Mouse (Mus musculus) MEL (cell line): ENCODE data around the gene Nubp2.

ENCODE experiments used
- CHD1 ChIP-seq: IDR thresholded peaks from 2 replicates; pipeline ENCODE4 v1.6.1; 2012; ENCODE audit warnings: low read depth, mild to moderate bottlenecking, inconsistent platforms, low read length, improper control_type of control experiment
- CTCF ChIP-seq, 3 experiments: IDR thresholded peaks in 2 of 3; conservative IDR thresholded peaks in 1 of 3; 2 replicates each; pipeline ENCODE4 v1.5.1; 2011 to 2012; ENCODE audit warnings: low read length in 3 of 3, low read depth in 2 of 3, mild to moderate bottlenecking in 2 of 3, improper control_type of control experiment in 1 of 3, inconsistent platforms in 1 of 3, mixed read lengths in 1 of 3, moderate library complexity in 1 of 3; ENCODE audit not compliant: control insufficient read depth in 1 of 3, insufficient read depth in 1 of 3, poor library complexity in 1 of 3, severe bottlenecking in 1 of 3
- EP300 ChIP-seq, 2 experiments: IDR thresholded peaks; 2 replicates each; pipeline ENCODE4 v1.6.1; 2011; ENCODE audit warnings: improper control_type of control experiment in 2 of 2, low read length in 2 of 2, low read depth in 1 of 2, mild to moderate bottlenecking in 1 of 2
- POLR2A ChIP-seq, 2 experiments: IDR thresholded peaks; 2 replicates each; pipeline ENCODE4 v1.6.1; 2011 to 2012; ENCODE audit warnings: low read length in 2 of 2, mild to moderate bottlenecking in 2 of 2, control low read depth in 1 of 2, improper control_type of control experiment in 1 of 2, low read depth in 1 of 2, moderate library complexity in 1 of 2; ENCODE audit not compliant: control insufficient read depth in 1 of 2, insufficient read depth in 1 of 2, poor library complexity in 1 of 2
- TBP ChIP-seq: IDR thresholded peaks from 2 replicates; pipeline ENCODE4 v1.8.0; 2011; ENCODE audit warnings: low read depth, low read length, improper control_type of control experiment
- TCF12 ChIP-seq: IDR thresholded peaks from 2 replicates; pipeline ENCODE4 v1.6.1; 2014; ENCODE audit warnings: low read depth, mild to moderate bottlenecking, inconsistent platforms, low read length, improper control_type of control experiment, moderate library complexity
- ZC3H11A ChIP-seq: IDR thresholded peaks from 2 replicates; pipeline ENCODE4 v1.6.1; 2012; ENCODE audit warnings: low read depth, mild to moderate bottlenecking, inconsistent platforms, low read length, improper control_type of control experiment
- ZNF384 ChIP-seq: IDR thresholded peaks from 2 replicates; pipeline ENCODE4 v1.6.1; 2012; ENCODE audit warnings: low read depth, mild to moderate bottlenecking, inconsistent platforms, low read length, improper control_type of control experiment

GRCm38 (mm10) chr17:24856589-24856988 is 29.6 kb downstream of the Nubp2 start:
- TF ChIP-seq CTCF (IDR thresholded peaks at IDR 0.05 in 2 of 3, conservative IDR thresholded peaks at IDR 0.05 in 1 of 3; ENCODE audit: control insufficient read depth in 1 of 3, insufficient read depth in 1 of 3, low read depth in 2 of 3, low read length in 3 of 3, poor library complexity in 1 of 3, severe bottlenecking in 1 of 3) (no peak), EP300 (IDR thresholded peaks at IDR 0.05; ENCODE audit: low read depth in 1 of 2, low read length in 2 of 2) (no peak), ZC3H11A (no peak), TBP (no peak), POLR2A (IDR thresholded peaks at IDR 0.05; ENCODE audit: control insufficient read depth in 1 of 2, insufficient read depth in 1 of 2, low read depth in 1 of 2, low read length in 2 of 2, poor library complexity in 1 of 2) (no peak), TCF12 (no peak), CHD1 (no peak), ZNF384 (no peak)
